Mouse (Mus musculus) common myeloid progenitor, adult 5-6 weeks (primary cell): ENCODE results near the gene Ascc1. TPM values are rescaled to one million over a fixed set of nuclear protein-coding genes. Genes with fewer than 3 reads are reported as not detected.

Source experiments
- ATAC-seq: replicated peaks from 2 replicates; pipeline ENCODE4 v1.8.0; 2016; ENCODE audit warnings: low read depth, mild to moderate bottlenecking, moderate TSS enrichment, inconsistent platforms; ENCODE audit not compliant: poor library complexity, severe bottlenecking
- total RNA-seq: library from RNA; stranded (forward); fragments of 200-1000, 187-1606 nt; gene quantifications from 2 replicates; pipeline ENCODE4 v1.2.3, GENCODE M21; 2017

The Ascc1 gene
- total RNA-seq, 1 experiment from 2014 or later: 41.6 TPM

- ATAC-seq: no peak
These were observed 2.7 kb downstream of the Ascc1 start for GRCm38 (mm10) chr10:60005264-60005663.

GRCm38 (mm10) chr10:60009115-60009514 is 6.5 kb downstream of the Ascc1 start:
- ATAC-seq: peak; percentile 69

GRCm38 (mm10) chr10:60016223-60016622 is 13.6 kb downstream of the Ascc1 start:
- no peak for ATAC-seq

- ATAC-seq: no peak
These were observed 16.7 kb downstream of the Ascc1 start for GRCm38 (mm10) chr10:60019299-60019698.

GRCm38 (mm10) chr10:60023751-60024150 is 21.1 kb downstream of the Ascc1 start:
- ATAC-seq: no peak

GRCm38 (mm10) chr10:60026759-60027395 is 24.3 kb downstream of the Ascc1 start:
- no peak for ATAC-seq

GRCm38 (mm10) chr10:60027619-60028084 is 25.0 kb downstream of the Ascc1 start:
- no peak for ATAC-seq

GRCm38 (mm10) chr10:60028181-60028580 is 25.6 kb downstream of the Ascc1 start:
- no peak for ATAC-seq

- ATAC-seq: no peak
These were observed 26.4 kb downstream of the Ascc1 start for GRCm38 (mm10) chr10:60028979-60029378.

GRCm38 (mm10) chr10:60029387-60029786 is 26.8 kb downstream of the Ascc1 start:
- no peak for ATAC-seq

- no peak for ATAC-seq
These were observed 29.0 kb downstream of the Ascc1 start for GRCm38 (mm10) chr10:60031562-60031961.

GRCm38 (mm10) chr10:60031985-60032384 is 29.4 kb downstream of the Ascc1 start:
- no peak for ATAC-seq

GRCm38 (mm10) chr10:60032622-60033021 is 30.0 kb downstream of the Ascc1 start:
- ATAC-seq: no peak

GRCm38 (mm10) chr10:60033064-60033463 is 30.5 kb downstream of the Ascc1 start:
- ATAC-seq: no peak

- ATAC-seq: no peak
These were observed 32.0 kb downstream of the Ascc1 start for GRCm38 (mm10) chr10:60034621-60035020.

- no peak for ATAC-seq
These were observed 33.1 kb downstream of the Ascc1 start for GRCm38 (mm10) chr10:60035744-60036143.

GRCm38 (mm10) chr10:60042350-60042922 is 39.8 kb downstream of the Ascc1 start:
- ATAC-seq: no peak

GRCm38 (mm10) chr10:60046696-60047095 is 44.1 kb downstream of the Ascc1 start:
- no peak for ATAC-seq

- no peak for ATAC-seq
These were observed 48.0 kb downstream of the Ascc1 start for GRCm38 (mm10) chr10:60050581-60050980.

GRCm38 (mm10) chr10:60053073-60053472 is 50.5 kb downstream of the Ascc1 start:
- peak; percentile 66 for ATAC-seq

- ATAC-seq: no peak
These were observed 59.6 kb downstream of the Ascc1 start for GRCm38 (mm10) chr10:60062173-60062572.

GRCm38 (mm10) chr10:60062931-60063330 is 60.3 kb downstream of the Ascc1 start:
- no peak for ATAC-seq
